Mouse (Mus musculus) left cerebral cortex, postnatal 36 days (tissue): ENCODE measurements at regions not wholly inside any gene's neighbourhood (a gene's known extent, or its start where the extent isn't known, plus 50 kb on each side); places are given as distances from the start of the nearest gene placed in this dataset.

Experiments used
- DNase-seq, 2 experiments: peaks; one replicate each; pipeline ENCODE4 v3.0.0; 2021 to 2022; ENCODE audit warnings: low spot score in 2 of 2, mixed read lengths in 1 of 2
- intact Hi-C: fragments of 180-260 bp; cut with DNase I; formaldehyde crosslinking; loops from one replicate; pipeline ENCODE4 v1.15.1; 2025

GRCm38 (mm10) chr12:106128944-106129724, 119.1 kb downstream of the Vrk1 start:
- DNase-seq, result no peak
- intact Hi-C loops, result no loop called here

- DNase-seq, result peak; percentile 22 to 30
- intact Hi-C loops, result no loop called here
These were observed 120.1 kb downstream of the Vrk1 start for GRCm38 (mm10) chr12:106130071-106130676.

DNA sequence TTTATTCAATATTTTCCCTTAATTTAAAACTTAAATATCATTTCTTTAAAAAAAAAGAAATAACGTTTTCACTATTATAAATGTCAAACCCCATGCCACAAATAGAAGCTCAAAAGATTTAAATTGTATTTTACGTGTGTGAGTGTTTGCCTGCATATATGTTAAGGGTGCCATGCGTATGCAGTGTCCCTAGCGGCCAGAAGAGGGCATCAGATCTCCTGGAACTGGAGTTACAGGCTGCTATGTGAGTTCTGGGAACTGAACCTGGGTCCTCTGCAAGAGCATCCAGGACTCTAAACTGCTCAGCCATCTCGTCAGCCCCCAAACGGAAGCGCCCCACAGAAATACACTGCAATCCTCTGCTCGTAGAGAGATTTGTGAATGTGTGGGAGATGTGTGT, 122.7 kb downstream of the Vrk1 start:
- DNase-seq, result no peak
- intact Hi-C loops, result no loop called here

- DNase-seq, result no peak
- intact Hi-C loops, result no loop called here
These were observed 128.4 kb downstream of the Vrk1 start for GRCm38 (mm10) chr12:106138466-106138865.

DNA sequence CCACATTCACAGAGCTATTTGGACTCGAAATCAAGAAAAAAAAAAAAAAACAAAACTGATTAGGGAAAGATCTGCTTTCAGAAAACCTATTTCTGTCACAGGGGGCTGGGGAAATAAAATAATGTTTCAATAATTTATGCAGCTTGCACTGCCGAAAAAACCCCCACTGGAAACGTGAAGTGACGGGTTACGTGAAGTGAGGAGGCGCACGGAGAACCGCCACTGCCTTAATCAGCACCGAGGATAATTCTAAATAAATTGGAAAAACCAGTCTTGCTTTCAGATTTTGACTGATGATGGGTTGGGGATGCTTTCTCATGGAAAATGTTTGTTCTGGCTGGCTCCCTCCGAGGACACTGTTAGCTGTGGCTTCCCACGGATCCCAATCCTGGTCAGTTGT, 129.5 kb downstream of the Vrk1 start:
- DNase-seq, result no peak
- intact Hi-C loops, result no loop called here

GRCm38 (mm10) chr12:106139927-106140326, 129.9 kb downstream of the Vrk1 start:
- intact Hi-C loops, result no loop called here

DNA sequence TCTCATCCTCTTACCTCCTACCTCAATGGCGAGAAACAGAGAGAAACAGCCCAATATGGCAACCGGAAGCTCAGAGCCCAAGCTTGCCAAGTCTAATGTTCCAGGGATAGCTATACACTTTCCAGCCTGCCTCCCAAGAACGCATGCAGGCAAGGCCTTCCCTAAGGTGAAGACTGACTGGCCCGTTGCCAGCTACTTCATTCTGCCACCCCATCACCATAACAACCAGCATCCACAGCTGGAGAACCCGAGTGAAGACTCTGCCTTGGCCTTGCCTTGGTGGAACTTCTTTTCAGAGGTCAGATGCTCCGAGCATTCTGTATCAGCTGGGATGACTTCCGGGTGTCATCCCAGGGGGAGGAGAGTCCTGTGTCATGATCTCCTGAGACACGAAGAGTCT, 130.6 kb downstream of the Vrk1 start:
- intact Hi-C loops, result no loop called here
- no peak for DNase-seq

More at GRCm38 (mm10) chr12:106139927-106140326, 129.9 kb downstream of the Vrk1 start:
- DNase-seq, result no peak

DNA sequence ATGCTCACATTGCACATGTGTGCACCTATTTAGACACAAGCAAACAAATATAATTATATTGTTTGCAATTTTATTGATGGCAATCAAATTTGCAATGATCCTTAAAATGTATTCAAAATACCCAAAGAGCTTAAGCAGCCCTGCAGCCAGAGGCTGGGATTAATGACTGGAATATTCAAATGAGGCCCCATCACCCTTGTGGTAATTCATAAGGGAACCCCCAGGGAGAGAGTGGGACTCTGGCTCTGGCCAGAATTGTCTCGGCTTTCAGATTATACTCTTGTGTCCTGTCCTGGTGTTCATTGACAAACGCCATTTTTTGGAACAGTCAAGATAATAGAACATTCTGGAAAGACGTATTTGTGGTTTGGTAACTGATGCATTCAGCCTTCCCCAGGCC, 133.5 kb downstream of the Vrk1 start:
- no peak for DNase-seq
- intact Hi-C loops, result no loop called here

DNA sequence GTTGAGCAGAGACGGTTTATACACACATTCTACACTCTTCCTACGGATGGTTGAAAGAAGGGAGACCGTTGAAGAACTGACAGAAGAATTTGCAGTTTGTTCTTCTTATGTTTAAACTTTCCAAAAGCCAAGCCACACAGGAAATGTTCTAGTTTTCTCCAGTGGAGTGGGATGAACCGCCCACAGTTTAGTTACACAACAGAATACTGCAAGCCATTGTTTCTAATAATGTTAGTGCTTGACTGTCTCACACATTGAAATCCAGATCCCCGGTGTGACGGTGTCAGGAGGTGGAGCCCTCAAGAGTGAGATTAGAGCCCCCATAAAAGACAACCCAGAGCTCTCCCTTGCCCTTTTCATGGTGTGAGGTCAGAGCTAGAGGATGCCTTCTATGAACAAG, 146.8 kb downstream of the Vrk1 start:
- no peak for DNase-seq
- intact Hi-C loops, result no loop called here

- no peak for DNase-seq
- intact Hi-C loops, result no loop called here
These were observed 147.8 kb downstream of the Vrk1 start for GRCm38 (mm10) chr12:106157827-106158226.

DNA sequence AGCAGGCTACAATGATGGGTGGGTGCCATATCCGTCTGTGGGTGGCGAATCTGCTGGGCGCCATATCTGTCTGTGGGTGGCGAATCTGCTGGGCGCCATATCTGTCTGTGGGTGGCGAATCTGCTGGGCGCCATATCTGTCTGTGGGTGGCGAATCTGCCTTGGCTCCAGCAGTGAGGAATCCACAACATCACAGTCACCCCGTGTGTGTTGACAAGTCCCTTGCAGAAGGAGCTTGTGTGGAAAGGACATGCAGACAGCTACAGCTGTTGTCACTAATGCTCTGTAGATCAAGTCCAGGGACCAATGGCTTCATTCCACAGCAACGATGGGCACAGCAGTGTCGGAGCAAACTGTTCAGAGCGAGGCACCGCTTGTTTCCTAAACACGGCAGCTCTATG, 148.6 kb downstream of the Vrk1 start:
- DNase-seq, result no peak
- intact Hi-C loops, result no loop called here

- intact Hi-C loops, result loop anchor here (10.0 kb wide), 1 partner anchor 204 kb away; no protein-coding TSS in a partner anchor
- DNase-seq, result no peak
These were observed 161.3 kb downstream of the Vrk1 start for GRCm38 (mm10) chr12:106171301-106171700.

- intact Hi-C loops, result loop anchor here (10.0 kb wide), 1 partner anchor 202 kb away; no protein-coding TSS in a partner anchor
- no peak for DNase-seq
These were observed 163.2 kb downstream of the Vrk1 start for GRCm38 (mm10) chr12:106173211-106173610.

DNA sequence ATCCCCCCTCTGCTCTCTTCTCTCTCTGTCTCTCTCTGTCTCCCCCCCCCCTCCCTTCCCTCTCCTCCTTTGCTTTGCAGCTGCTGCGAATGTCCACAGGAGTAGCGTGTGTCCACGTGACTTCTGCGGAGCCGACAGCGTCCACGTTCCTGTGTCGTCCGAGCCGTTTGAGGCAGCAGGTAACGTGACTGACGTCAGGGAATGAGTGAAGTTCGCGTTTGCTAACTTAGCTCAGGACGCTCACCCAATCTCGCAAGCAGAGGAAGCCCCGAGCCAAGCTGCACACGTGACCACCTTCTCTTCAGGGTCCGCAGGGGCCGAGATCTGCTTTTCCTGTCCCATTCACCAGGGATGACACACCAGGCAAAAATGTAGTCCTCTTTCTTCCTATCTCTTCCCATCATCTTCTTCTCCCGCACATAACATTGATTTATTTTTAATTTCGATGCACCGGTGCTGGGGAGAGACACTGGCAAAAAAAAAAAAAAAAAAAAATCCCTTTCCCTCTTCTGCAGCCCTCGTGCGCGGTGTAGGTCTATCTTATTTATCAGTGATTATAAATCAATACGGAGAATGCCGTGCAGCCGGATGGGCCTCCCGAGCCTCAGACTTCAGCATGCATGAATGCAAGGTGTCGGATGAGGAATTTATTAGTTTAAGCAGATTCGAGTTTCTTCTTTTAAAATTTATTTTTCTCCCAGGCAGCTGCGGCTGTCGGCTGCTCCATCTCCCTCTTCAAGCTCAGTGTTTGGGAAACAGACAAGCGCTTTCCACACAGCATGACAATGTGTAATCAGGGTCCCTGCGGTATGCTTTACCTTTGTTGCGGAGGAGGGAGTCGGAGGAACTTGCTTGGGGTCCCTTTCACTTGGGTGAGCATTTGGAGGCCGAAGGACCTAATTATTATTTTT, 164.3 kb downstream of the Vrk1 start:
- intact Hi-C loops, result loop anchor here (10.0 kb wide), 1 partner anchor 200 kb away; no protein-coding TSS in a partner anchor
- peak in 1 of 2 experiments; percentile 35 for DNase-seq

- DNase-seq, result no peak
- intact Hi-C loops, result loop anchor here (10.0 kb wide), 1 partner anchor 200 kb away; no protein-coding TSS in a partner anchor
These were observed 165.1 kb downstream of the Vrk1 start for GRCm38 (mm10) chr12:106174981-106175700.

DNA sequence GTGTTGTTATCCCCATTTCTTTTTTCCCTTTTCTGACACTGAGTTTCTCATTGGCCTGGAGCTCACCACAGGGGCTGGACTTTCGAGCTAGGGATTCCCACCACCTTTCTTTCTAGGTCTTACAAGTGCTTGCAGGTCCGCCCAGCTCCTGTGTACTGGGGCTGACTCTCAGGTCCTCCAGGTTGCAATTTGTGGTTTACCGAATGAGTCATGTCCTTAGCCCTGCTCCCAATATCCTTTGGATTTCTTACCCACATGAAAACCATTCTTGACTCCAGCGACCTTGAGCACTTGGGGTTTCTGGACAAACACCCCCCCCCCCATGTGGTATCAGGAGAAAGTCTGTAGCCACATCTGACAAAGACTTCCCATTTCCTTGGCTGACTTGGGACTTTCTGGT, 167.3 kb downstream of the Vrk1 start:
- no peak for DNase-seq
- intact Hi-C loops, result loop anchor here (10.0 kb wide), 1 partner anchor 197 kb away; no protein-coding TSS in a partner anchor

GRCm38 (mm10) chr12:106177861-106178260, 167.8 kb downstream of the Vrk1 start:
- no peak for DNase-seq
- intact Hi-C loops, result loop anchor here (10.0 kb wide), 1 partner anchor 197 kb away; no protein-coding TSS in a partner anchor

DNA sequence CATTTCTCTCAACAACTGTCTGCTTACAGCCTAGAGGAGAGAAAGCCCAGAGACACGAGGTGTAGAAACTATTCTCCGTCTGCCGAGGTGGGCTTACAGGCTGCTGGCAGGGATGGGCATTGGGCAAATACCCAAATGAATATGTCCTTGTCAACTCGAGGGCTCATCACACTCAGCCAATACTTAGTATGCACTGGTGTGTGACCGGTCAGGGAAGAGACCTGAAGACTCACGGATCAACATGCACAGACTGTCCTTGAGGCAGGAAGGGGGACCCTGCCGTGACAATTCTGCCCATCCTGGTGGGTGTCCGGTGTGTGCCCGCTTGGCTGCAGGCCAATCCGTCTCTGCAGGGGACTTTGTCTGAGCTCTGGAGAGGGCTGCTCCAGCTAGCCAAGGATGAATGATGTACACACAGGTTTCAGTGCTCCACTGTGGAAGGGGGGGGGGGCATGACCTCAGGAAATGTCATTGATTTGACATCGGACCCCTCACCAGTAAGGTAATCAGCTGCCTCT, 168.7 kb downstream of the Vrk1 start:
- intact Hi-C loops, result loop anchor here (10.0 kb wide), 1 partner anchor 196 kb away; no protein-coding TSS in a partner anchor
- no peak for DNase-seq

GRCm38 (mm10) chr12:106182923-106183322, 172.9 kb downstream of the Vrk1 start:
- no peak for DNase-seq
- intact Hi-C loops, result no loop called here
